Mouse (Mus musculus) liver, embryonic 15.5 days (tissue): ENCODE results near the gene Stard3nl. TPM values are rescaled to one million over a fixed set of nuclear protein-coding genes. Genes with fewer than 3 reads are reported as not detected.
"Not testable (repeated sequence)": the region's sequence is repeated elsewhere in the genome, so short reads cannot be mapped to it uniquely, and the experiment has no call there.

Source experiments
- ATAC-seq: fragments of 200-750 bp; cut with Nextera tagmentation; 2 replicates; pipeline ENCODE4 v1.8.0; 2017; ENCODE audit warnings: moderate number of reproducible peaks, mild to moderate bottlenecking, moderate library complexity; ENCODE audit not compliant: insufficient read depth
- H3K27ac ChIP-seq: fragments of 300-500 bp; sonication (generic); replicated peaks from 2 replicates; pipeline ENCODE4 v1.5.1; 2015; ENCODE audit warnings: mild to moderate bottlenecking, inconsistent platforms
- H3K27me3 ChIP-seq: fragments of 300-500 bp; sonication (generic); 2 replicates; pipeline ENCODE4 v1.6.1; 2015; ENCODE audit warnings: mild to moderate bottlenecking, inconsistent platforms
- H3K36me3 ChIP-seq: fragments of 300-500 bp; sonication (generic); replicated peaks from 2 replicates; pipeline ENCODE4 v1.6.1; 2015; ENCODE audit warnings: moderate library complexity, mild to moderate bottlenecking, inconsistent platforms
- H3K4me1 ChIP-seq: fragments of 300-500 bp; sonication (generic); replicated peaks from 2 replicates; pipeline ENCODE4 v1.6.1; 2015; ENCODE audit warnings: inconsistent platforms
- H3K4me2 ChIP-seq: fragments of 300-500 bp; sonication (generic); 2 replicates; pipeline ENCODE4 v1.6.1; 2015; ENCODE audit warnings: moderate library complexity, mild to moderate bottlenecking, inconsistent platforms
- H3K4me3 ChIP-seq: fragments of 300-500 bp; sonication (generic); replicated peaks from 2 replicates; pipeline ENCODE4 v1.5.1; 2015; ENCODE audit warnings: mild to moderate bottlenecking, inconsistent platforms
- H3K9ac ChIP-seq: fragments of 300-500 bp; sonication (generic); 2 replicates; pipeline ENCODE4 v1.6.1; 2015; ENCODE audit warnings: moderate library complexity, mild to moderate bottlenecking, inconsistent platforms
- H3K9me3 ChIP-seq: fragments of 300-500 bp; sonication (generic); replicated peaks from 2 replicates; pipeline ENCODE4 v1.6.1; 2016; ENCODE audit warnings: inconsistent platforms
- WGBS: fragments of 180-500 bp; shearing (Covaris S2); methylation state at CpG from one replicate; pipeline ENCODE4 v1.1.7; 2015; ENCODE audit warnings: mixed read lengths; ENCODE audit not compliant: insufficient replicate concordance; 5-methylcytosine and 5-hydroxymethylcytosine counted together
- polyA plus RNA-seq: library from polyadenylated mRNA; unstranded; fragments of >200 nt; fragmentation: Nextera tagmentation; extraction: Ambion mirVana; gene quantifications from 2 replicates; pipeline ENCODE4 v1.2.1, GENCODE M21; 2015

The Stard3nl gene
- polyA plus RNA-seq, 1 experiment from 2014 or later = 25.5 TPM

- H3K4me2 ChIP-seq = no peak overlapping the region
- H3K36me3 ChIP-seq = no peaks in the 10 kb centered on the region
- H3K9me3 ChIP-seq = no peaks in the 10 kb centered on the region
- H3K9ac ChIP-seq = no peak overlapping the region
- no peak overlapping the region for H3K4me3 ChIP-seq
- no peak for ATAC-seq
- no peaks in the 10 kb centered on the region for H3K27me3 ChIP-seq
- WGBS = 61% methylated on average over 5 of the region's 5 CpGs
- no peak overlapping the region for H3K27ac ChIP-seq
- no peaks in the 10 kb centered on the region for H3K4me1 ChIP-seq
Observed at GRCm38 (mm10) chr13:19356720-19357119, 38.9 kb downstream of the Stard3nl start.

- 51% methylated on average over 7 of the region's 7 CpGs for WGBS
- H3K27ac ChIP-seq = no peak overlapping the region
- H3K27me3 ChIP-seq = no peaks in the 10 kb centered on the region
- H3K36me3 ChIP-seq = no peaks in the 10 kb centered on the region
- H3K4me1 ChIP-seq = no peaks in the 10 kb centered on the region
- no peak for ATAC-seq
- H3K4me3 ChIP-seq = no peak overlapping the region
- H3K9ac ChIP-seq = no peak overlapping the region
- no peaks in the 10 kb centered on the region for H3K9me3 ChIP-seq
- H3K4me2 ChIP-seq = no peak overlapping the region
Observed at GRCm38 (mm10) chr13:19356120-19356519, 39.5 kb downstream of the Stard3nl start.

DNA sequence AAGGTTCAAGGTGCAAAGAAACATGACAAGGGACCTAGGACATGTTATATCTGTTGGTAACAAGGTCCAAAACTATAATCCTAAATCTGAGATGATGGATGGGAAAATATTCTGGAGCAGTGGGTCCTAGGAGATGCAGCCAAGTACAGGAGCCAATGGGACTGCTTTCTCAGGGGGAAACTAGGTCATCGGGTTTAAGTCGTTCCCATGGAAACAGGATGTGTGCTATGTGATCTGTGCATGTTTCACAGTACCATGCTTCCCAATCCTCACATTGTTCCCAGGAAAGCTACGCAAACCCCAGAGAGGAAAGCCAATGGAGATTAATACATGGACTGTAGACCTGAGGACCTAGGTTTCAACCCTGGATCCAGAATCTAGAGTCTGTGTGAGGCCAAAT lies 42.8 kb downstream of the Stard3nl start:
- H3K9me3 ChIP-seq = no peaks in the 10 kb centered on the region
- H3K4me3 ChIP-seq = no peak overlapping the region
- no peak for ATAC-seq
- no peak overlapping the region for H3K4me2 ChIP-seq
- no peaks in the 10 kb centered on the region for H3K4me1 ChIP-seq
- no peak overlapping the region for H3K27ac ChIP-seq
- no peak overlapping the region for H3K9ac ChIP-seq
- 72% methylated on average over 3 of the region's 3 CpGs for WGBS
- no peaks in the 10 kb centered on the region for H3K36me3 ChIP-seq
- H3K27me3 ChIP-seq = no peaks in the 10 kb centered on the region

GRCm38 (mm10) chr13:19340356-19340755 lies 55.2 kb downstream of the Stard3nl start:
- H3K9ac ChIP-seq, ATAC-seq: not testable (repeated sequence)
- 68% methylated on average over 1 of the region's 1 CpGs for WGBS

DNA sequence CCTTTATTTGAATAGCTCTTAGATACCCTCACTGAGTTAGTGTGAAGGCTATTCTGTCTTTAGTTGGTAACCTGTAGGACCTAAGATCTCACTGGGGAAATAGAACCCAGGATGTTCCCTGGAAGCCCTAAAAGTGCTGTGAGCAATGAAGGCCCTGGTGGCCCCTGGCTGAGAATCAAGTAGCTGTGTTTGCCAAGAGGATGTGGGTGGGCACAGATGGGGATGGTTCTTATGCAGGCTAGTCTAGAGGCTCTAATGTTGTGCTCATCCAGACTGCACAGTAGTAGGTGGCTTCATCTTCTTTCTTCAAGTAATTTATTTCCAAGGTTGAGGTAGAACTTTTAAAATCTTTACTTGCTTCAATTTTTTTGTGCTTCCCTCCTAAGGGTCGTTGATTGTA lies 59.3 kb downstream of the Stard3nl start:
- WGBS = 59% methylated on average over 1 of the region's 1 CpGs
- not testable (repeated sequence) for H3K4me3 ChIP-seq, H3K9ac ChIP-seq, H3K4me2 ChIP-seq, ATAC-seq, H3K9me3 ChIP-seq, H3K36me3 ChIP-seq, H3K27me3 ChIP-seq, H3K27ac ChIP-seq, H3K4me1 ChIP-seq

More at GRCm38 (mm10) chr13:19340356-19340755, 55.2 kb downstream of the Stard3nl start:
- not testable (repeated sequence) for H3K4me1 ChIP-seq, H3K27ac ChIP-seq, H3K4me2 ChIP-seq, H3K36me3 ChIP-seq, H3K9me3 ChIP-seq, H3K27me3 ChIP-seq, H3K4me3 ChIP-seq

Other genes starting within 250 kb of the Stard3nl start
- 13.7 TPM in 2 replicates for gene Epdr1, start 224.1 kb upstream of the Stard3nl start, polyA plus RNA-seq
- gene Sfrp4, start 227.3 kb upstream of the Stard3nl start, polyA plus RNA-seq = 0.29 and 0.51 TPM in 2 replicates